In the genomic region with DNA sequence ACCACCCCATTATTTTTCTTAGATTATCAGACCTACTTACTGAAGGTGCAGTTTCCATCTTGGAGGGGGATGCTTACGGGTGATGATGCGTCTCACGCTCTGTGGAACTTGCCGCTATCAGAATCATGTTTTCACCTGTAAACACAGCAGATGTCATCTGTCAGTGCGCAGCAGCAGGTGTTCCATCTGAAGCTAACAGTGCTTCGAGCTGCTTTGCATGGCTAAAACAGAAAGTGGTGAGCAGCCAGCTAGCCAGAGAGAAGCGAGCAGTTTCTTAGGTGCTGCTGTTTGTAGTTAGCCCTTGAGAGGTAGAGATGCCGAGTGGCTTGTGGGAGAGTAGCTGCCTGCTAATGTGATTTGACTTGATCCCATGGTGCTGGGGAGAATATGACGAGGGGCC, we compare ENCODE assay signal across 20 mouse cellular contexts.
"Had no signal": no experiment of that assay in that cellular context is flagged by ENCODE, and none has a peak within 500 bp of the region (broad histone marks: within the 10 kb centered on the region; RNA-seq: fewer than 3 reads in every experiment).

No protein-coding gene starts in this region.

- DNase-seq: kidney, adult 11 months; kidney, adult 8-10 months; kidney, postnatal 10 days; kidney, postnatal 36 days; layer of hippocampus, postnatal 36 days; left cerebral cortex, postnatal 4 days; lung, adult 2 months; lung, postnatal 14 days; lung, postnatal 4 days; midbrain, embryonic 14.5 days; right cerebral cortex, adult 18-20 months; right cerebral cortex, postnatal 25 days; spleen, adult 18-20 months; thymus, adult 18-20 months; thymus, postnatal 36 days had no signal

- H3K9me3 ChIP-seq: intestine, embryonic 15.5 days; kidney, embryonic 15.5 days; limb, embryonic 12.5 days; limb, embryonic 15.5 days had no signal

- ATAC-seq: intestine, embryonic 15.5 days had no signal

- H3K27me3 ChIP-seq: intestine, embryonic 15.5 days; kidney, embryonic 15.5 days; limb, embryonic 12.5 days; limb, embryonic 15.5 days had no signal

- H3K27ac ChIP-seq: intestine, embryonic 15.5 days; kidney, embryonic 15.5 days; limb, embryonic 15.5 days had no signal

- H3K4me1 ChIP-seq: intestine, embryonic 15.5 days; kidney, embryonic 15.5 days had no signal

- H3K4me3 ChIP-seq: intestine, embryonic 15.5 days; kidney, embryonic 15.5 days; limb, embryonic 12.5 days; limb, embryonic 15.5 days had no signal

- H3K9ac ChIP-seq: intestine, embryonic 15.5 days; kidney, embryonic 15.5 days; limb, embryonic 12.5 days; limb, embryonic 15.5 days had no signal

- H3K4me2 ChIP-seq: intestine, embryonic 15.5 days; kidney, embryonic 15.5 days; limb, embryonic 12.5 days; limb, embryonic 15.5 days; midbrain, embryonic 11.5 days had no signal
